Mouse (Mus musculus): ENCODE data around the gene Kbtbd2.

DNA sequence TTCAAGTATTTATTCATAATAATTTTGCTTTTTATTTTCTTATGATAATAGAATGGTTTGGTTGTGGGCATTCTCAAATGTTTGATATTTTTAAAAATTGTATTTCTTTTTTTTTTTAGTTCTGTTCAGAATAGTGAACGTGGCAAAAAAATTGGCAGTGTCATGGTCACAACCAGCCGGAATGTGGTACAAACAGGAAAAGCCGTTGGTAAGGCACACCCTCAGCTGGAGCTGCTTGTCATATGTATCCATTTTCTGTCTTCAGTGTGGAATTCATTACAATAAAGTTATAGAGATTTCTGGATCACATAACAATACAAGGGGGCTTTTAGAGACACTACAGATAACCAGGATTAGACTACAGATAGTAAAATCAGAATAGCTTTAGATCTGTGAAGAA lies 43.9 kb downstream of the Kbtbd2 start:
- TF ChIP-seq CTCF (IDR thresholded peaks at IDR 0.05; ENCODE audit: insufficient read depth, low read depth, low read length) (no peak), POLR2A (IDR thresholded peaks at IDR 0.05; ENCODE audit: insufficient read depth, low read depth, low read length) (no peak)

Measured in olfactory bulb, adult 2 months (tissue).